Mouse (Mus musculus): ENCODE measurements around the gene Ankrd13a. TPM values are rescaled to one million over a fixed set of nuclear protein-coding genes. Genes with fewer than 3 reads are reported as not detected.

The Ankrd13a gene
- total and polyA plus RNA-seq, 3 experiments: 73.8 to 123 (median 89.4) TPM

- Histone ChIP-seq H3K27me3 (replicated peaks) (no peaks in the 10 kb centered on the region), H3K4me1 (ENCODE audit: control insufficient read depth in 1 of 2, insufficient read depth in 2 of 2) (peaks cover 40 to 86% of the 10 kb centered on the region in 2 experiments), H3K79me2 (replicated peaks; ENCODE audit: control insufficient read depth, extremely low read depth, insufficient read depth, poor library complexity, severe bottlenecking) (peaks cover 31% of the 10 kb centered on the region), H3K36me3 (replicated peaks in 1 of 2; ENCODE audit: control insufficient read depth in 1 of 2, insufficient read depth in 1 of 2, low read length in 1 of 2) (peaks cover 0 to 17% of the 10 kb centered on the region in 2 experiments), H3K9me3 (replicated peaks; ENCODE audit: low read length) (no peaks in the 10 kb centered on the region), H3K4me2 (ENCODE audit: insufficient read depth, low read depth, poor library complexity, severe bottlenecking) (no peak overlapping the region), H3K27ac (ENCODE audit: insufficient read depth, low read depth) (no peak overlapping the region), H3K9ac (ENCODE audit: insufficient read depth, low read depth) (no peak overlapping the region), H3K4me3 (replicated peaks in 1 of 3; ENCODE audit: low read depth in 2 of 3, low read length in 2 of 3, poor library complexity in 1 of 3) (no peak overlapping the region)
- in situ Hi-C loops (cut with MboI; ENCODE audit: low pct_ligation_motif_present, low pct_unique_long_range_greater_than_20kb, low sequenced_read_pairs) (no loop called here), dilution Hi-C loops (cut with MboI; ENCODE audit: extremely low pct_ligation_motif_present, extremely low pct_unique_long_range_greater_than_20kb, low sequenced_read_pairs) (no loop called here)
- no peak for DNase-seq (ENCODE audit: extremely low read depth)
- TF ChIP-seq RCOR1 (conservative IDR thresholded peaks at IDR 0.05; ENCODE audit: low read depth, low read length): no peak
- no peak for TF ChIP-seq JUN (IDR thresholded peaks at IDR 0.05; ENCODE audit: insufficient read depth, low read depth, low read length)
- TF ChIP-seq ZKSCAN1 (IDR thresholded peaks at IDR 0.05; ENCODE audit: borderline replicate concordance, low read depth, low read length): no peak
- no peak for TF ChIP-seq ELF1 (IDR thresholded peaks at IDR 0.05; ENCODE audit: low read depth, low read length)
- TF ChIP-seq CHD2 (IDR thresholded peaks at IDR 0.05; ENCODE audit: low read length): no peak
- no peak for TF ChIP-seq NRF1 (IDR thresholded peaks at IDR 0.05; ENCODE audit: low read depth, low read length)
- no peak for TF ChIP-seq HCFC1 (IDR thresholded peaks at IDR 0.05; ENCODE audit: low read depth, low read length)
- no peak for TF ChIP-seq RAD21 (IDR thresholded peaks at IDR 0.05; ENCODE audit: low read depth, low read length)
- TF ChIP-seq USF2 (conservative IDR thresholded peaks at IDR 0.05; ENCODE audit: low read depth, low read length): no peak
- no peak for TF ChIP-seq TBP (conservative IDR thresholded peaks at IDR 0.05; ENCODE audit: low read depth, low read length)
- no peak for TF ChIP-seq EP300 (IDR thresholded peaks at IDR 0.05; ENCODE audit: low read length)
- TF ChIP-seq MAFK (IDR thresholded peaks at IDR 0.05; ENCODE audit: insufficient replicate concordance, low read length): no peak
- no peak for TF ChIP-seq ZC3H11A (IDR thresholded peaks at IDR 0.05; ENCODE audit: low read depth, low read length)
- no peak for TF ChIP-seq SIN3A (IDR thresholded peaks at IDR 0.05; ENCODE audit: low read length)
- no peak for TF ChIP-seq MXI1 (IDR thresholded peaks at IDR 0.05; ENCODE audit: low read depth, low read length)
These were observed 5.5 kb downstream of the Ankrd13a start for GRCm38 (mm10) chr5:114779956-114780489.

DNA sequence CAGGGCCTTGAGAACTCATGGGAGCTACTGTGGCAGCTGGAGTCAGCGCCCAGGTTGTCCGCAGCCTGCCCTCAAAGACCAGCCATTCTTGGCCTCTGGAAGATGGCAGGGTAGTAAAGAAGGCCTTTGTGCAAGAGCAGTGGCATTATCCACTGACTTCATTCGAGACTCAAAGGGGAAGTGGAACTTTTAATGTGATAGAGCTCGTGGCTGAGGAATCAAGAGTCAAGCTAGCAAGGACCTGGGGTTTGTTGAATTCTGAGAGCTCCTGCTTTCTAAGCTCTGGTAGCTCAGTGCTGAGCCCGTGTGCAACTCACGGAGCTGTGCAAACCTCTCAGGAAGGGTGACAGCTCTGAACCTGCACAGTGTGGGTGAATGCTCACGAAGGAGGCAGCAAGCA, 6.4 kb downstream of the Ankrd13a start:
- no peak overlapping the region for H3K27ac ChIP-seq (ENCODE audit: insufficient read depth, low read depth)
- peaks cover 24% of the 10 kb centered on the region for H3K79me2 ChIP-seq (replicated peaks; ENCODE audit: control insufficient read depth, extremely low read depth, insufficient read depth, poor library complexity, severe bottlenecking)
- peaks cover 41 to 94% of the 10 kb centered on the region in 2 experiments for H3K4me1 ChIP-seq (ENCODE audit: control insufficient read depth in 1 of 2, insufficient read depth in 2 of 2)
- no peak for TF ChIP-seq CHD2 (IDR thresholded peaks at IDR 0.05; ENCODE audit: low read length)
- TF ChIP-seq IRF4 (IDR thresholded peaks at IDR 0.05; ENCODE audit: low read depth, low read length): no peak
- TF ChIP-seq ETS1 (conservative IDR thresholded peaks at IDR 0.05; ENCODE audit: low read depth, low read length): no peak
- no peak for TF ChIP-seq MAX (IDR thresholded peaks at IDR 0.05; ENCODE audit: low read length)
- no peak for TF ChIP-seq SMC3 (IDR thresholded peaks at IDR 0.05; ENCODE audit: low read depth, low read length)
- no peak for TF ChIP-seq TBP (conservative IDR thresholded peaks at IDR 0.05; ENCODE audit: low read depth, low read length)
- no peak for TF ChIP-seq POLR2A (IDR thresholded peaks at IDR 0.05; ENCODE audit: low read depth, low read length)
- no peak for TF ChIP-seq NELFE (IDR thresholded peaks at IDR 0.05; ENCODE audit: low read depth, low read length)
- TF ChIP-seq RAD21 (IDR thresholded peaks at IDR 0.05; ENCODE audit: low read depth, low read length): no peak
- TF ChIP-seq USF1 (IDR thresholded peaks at IDR 0.05; ENCODE audit: low read depth, low read length): no peak
- no peaks in the 10 kb centered on the region for H3K9me3 ChIP-seq (replicated peaks; ENCODE audit: low read length)
- in situ Hi-C loops (cut with MboI; ENCODE audit: low pct_ligation_motif_present, low pct_unique_long_range_greater_than_20kb, low sequenced_read_pairs): no loop called here
- peaks cover 3 to 24% of the 10 kb centered on the region in 2 experiments for H3K36me3 ChIP-seq (replicated peaks in 1 of 2; ENCODE audit: control insufficient read depth in 1 of 2, insufficient read depth in 1 of 2, low read length in 1 of 2)
- no peak overlapping the region for H3K4me3 ChIP-seq (replicated peaks in 1 of 3; ENCODE audit: low read depth in 2 of 3, low read length in 2 of 3, poor library complexity in 1 of 3)
- H3K9ac ChIP-seq (ENCODE audit: insufficient read depth, low read depth): no peak overlapping the region
- dilution Hi-C loops (cut with MboI; ENCODE audit: extremely low pct_ligation_motif_present, extremely low pct_unique_long_range_greater_than_20kb, low sequenced_read_pairs): no loop called here
- DNase-seq (ENCODE audit: extremely low read depth): no peak
- H3K27me3 ChIP-seq (replicated peaks): no peaks in the 10 kb centered on the region
- no peak overlapping the region for H3K4me2 ChIP-seq (ENCODE audit: insufficient read depth, low read depth, poor library complexity, severe bottlenecking)

Data from CH12.LX (cell line).